Mouse (Mus musculus): ENCODE data around the gene Mapk12. TPM values are rescaled to one million over a fixed set of nuclear protein-coding genes. Genes with fewer than 3 reads are reported as not detected.

Gene Mapk12
- polyA plus RNA-seq (2016; fragmentation: Nextera tagmentation; extraction: Ambion mirVana): 25.4 and 26.4 TPM in 2 replicates

- H3K9me3 ChIP-seq: no peaks in the 10 kb centered on the region
- peaks cover 69% of the 10 kb centered on the region for H3K27me3 ChIP-seq (ENCODE audit: insufficient read depth, poor library complexity, severe bottlenecking)
- peak within 1 kb of the TSS; percentile 67 for H3K4me3 ChIP-seq
- peaks cover 46% of the 10 kb centered on the region for H3K4me1 ChIP-seq
- H3K36me3 ChIP-seq: 0 out of 2 replicates have a peak, but pooled peaks cover 4% of the 10 kb centered on the region
- WGBS: under 1% methylated on average over 21 of the region's 21 CpGs
- peak; percentile 86 for DNase-seq (ENCODE audit: low spot score)
- peak within 1 kb of the TSS; percentile 85 for H3K27ac ChIP-seq
Measured at GRCm38 (mm10) chr15:89140659-89141252, at the start of gene Mapk12. TSS of gene Mapk12 (minus strand) at chr15:89140703.

- Histone ChIP-seq H3K4me3 (no peak overlapping the region), H3K9me3 (no peaks in the 10 kb centered on the region), H3K36me3 (peaks cover 49% of the 10 kb centered on the region), H3K27ac (no peak overlapping the region), H3K4me1 (peaks cover 26% of the 10 kb centered on the region), H3K27me3 (ENCODE audit: insufficient read depth, poor library complexity, severe bottlenecking) (no peaks in the 10 kb centered on the region)
- WGBS: 88% methylated on average over 5 of the region's 5 CpGs
- no peak for DNase-seq (ENCODE audit: low spot score)
Measured at GRCm38 (mm10) chr15:89184937-89185227, 44.4 kb upstream of the Mapk12 start.

- DNase-seq (ENCODE audit: low spot score): no peak
- Histone ChIP-seq H3K4me3 (no peak overlapping the region), H3K27ac (no peak overlapping the region), H3K4me1 (peaks cover 31% of the 10 kb centered on the region), H3K36me3 (peaks cover 45% of the 10 kb centered on the region), H3K9me3 (no peaks in the 10 kb centered on the region), H3K27me3 (ENCODE audit: insufficient read depth, poor library complexity, severe bottlenecking) (no peaks in the 10 kb centered on the region)
- WGBS: 67% methylated on average over 5 of the region's 5 CpGs
Measured at GRCm38 (mm10) chr15:89184141-89184936, 43.8 kb upstream of the Mapk12 start.

GRCm38 (mm10) chr15:89182842-89183241 is 42.3 kb upstream of the Mapk12 start:
- H3K27ac ChIP-seq: peak overlapping the region; percentile 93; the same call in 1 of the 2 replicates
- peaks cover 46% of the 10 kb centered on the region for H3K4me1 ChIP-seq
- 74% methylated on average over 5 of the region's 5 CpGs for WGBS
- peaks cover 30% of the 10 kb centered on the region for H3K36me3 ChIP-seq
- H3K9me3 ChIP-seq: no peaks in the 10 kb centered on the region
- no peak for DNase-seq (ENCODE audit: low spot score)
- no peaks in the 10 kb centered on the region for H3K27me3 ChIP-seq (ENCODE audit: insufficient read depth, poor library complexity, severe bottlenecking)
- H3K4me3 ChIP-seq: no peak overlapping the region

GRCm38 (mm10) chr15:89182328-89182741 is 41.8 kb upstream of the Mapk12 start:
- 18% methylated on average over 6 of the region's 6 CpGs for WGBS
- DNase-seq (ENCODE audit: low spot score): no peak
- no peak overlapping the region for H3K4me3 ChIP-seq

GRCm38 (mm10) chr15:89181561-89182270 is 41.2 kb upstream of the Mapk12 start:
- H3K27ac ChIP-seq: peak overlapping the region; percentile 93

More at GRCm38 (mm10) chr15:89182328-89182741, 41.8 kb upstream of the Mapk12 start:
- Histone ChIP-seq H3K36me3 (peaks cover 28% of the 10 kb centered on the region), H3K27ac (peak overlapping the region; percentile 93; the same call in 1 of the 2 replicates), H3K9me3 (no peaks in the 10 kb centered on the region), H3K4me1 (peaks cover 51% of the 10 kb centered on the region), H3K27me3 (ENCODE audit: insufficient read depth, poor library complexity, severe bottlenecking) (no peaks in the 10 kb centered on the region)

GRCm38 (mm10) chr15:89180571-89181229 is 40.2 kb upstream of the Mapk12 start, which contains the start of gene Plxnb2:
TSS of gene Plxnb2 (minus strand) at chr15:89180788.
- no peaks in the 10 kb centered on the region for H3K9me3 ChIP-seq

More at GRCm38 (mm10) chr15:89181561-89182270, 41.2 kb upstream of the Mapk12 start:
- H3K27me3 ChIP-seq (ENCODE audit: insufficient read depth, poor library complexity, severe bottlenecking): no peaks in the 10 kb centered on the region
- peaks cover 57% of the 10 kb centered on the region for H3K4me1 ChIP-seq
- WGBS: 63% methylated on average over 10 of the region's 10 CpGs
- peaks cover 22% of the 10 kb centered on the region for H3K36me3 ChIP-seq
- DNase-seq (ENCODE audit: low spot score): no peak
- H3K4me3 ChIP-seq: peak overlapping the region; percentile 87; the same call in 1 of the 2 replicates
- no peaks in the 10 kb centered on the region for H3K9me3 ChIP-seq

GRCm38 (mm10) chr15:89180081-89180541 is 39.6 kb upstream of the Mapk12 start:
- peak overlapping the region; percentile 87 for H3K4me3 ChIP-seq
- H3K4me1 ChIP-seq: peaks cover 73% of the 10 kb centered on the region
- 0 out of 2 replicates have a peak, but pooled peaks cover 6% of the 10 kb centered on the region for H3K36me3 ChIP-seq
- 1% methylated on average over 26 of the region's 26 CpGs for WGBS
- H3K9me3 ChIP-seq: no peaks in the 10 kb centered on the region
- peak overlapping the region; percentile 93 for H3K27ac ChIP-seq
- no peak for DNase-seq (ENCODE audit: low spot score)
- no peaks in the 10 kb centered on the region for H3K27me3 ChIP-seq (ENCODE audit: insufficient read depth, poor library complexity, severe bottlenecking)

More at GRCm38 (mm10) chr15:89180571-89181229, 40.2 kb upstream of the Mapk12 start, which contains the start of gene Plxnb2:
- under 1% methylated on average over 57 of the region's 72 CpGs for WGBS
- Histone ChIP-seq H3K4me3 (peak within 1 kb of the TSS; percentile 87), H3K36me3 (peaks cover 12% of the 10 kb centered on the region), H3K27me3 (ENCODE audit: insufficient read depth, poor library complexity, severe bottlenecking) (no peaks in the 10 kb centered on the region), H3K27ac (peak within 1 kb of the TSS; percentile 93), H3K4me1 (peaks cover 67% of the 10 kb centered on the region)
- peak; percentile 92 for DNase-seq (ENCODE audit: low spot score)

GRCm38 (mm10) chr15:89179630-89179964 is 39.1 kb upstream of the Mapk12 start:
- no peaks in the 10 kb centered on the region for H3K27me3 ChIP-seq (ENCODE audit: insufficient read depth, poor library complexity, severe bottlenecking)
- WGBS: 8% methylated on average over 6 of the region's 6 CpGs
- 0 out of 2 replicates have a peak, but pooled peaks cover 4% of the 10 kb centered on the region for H3K36me3 ChIP-seq
- DNase-seq (ENCODE audit: low spot score): no peak
- H3K9me3 ChIP-seq: no peaks in the 10 kb centered on the region
- peak overlapping the region; percentile 87 for H3K4me3 ChIP-seq
- peak overlapping the region; percentile 93 for H3K27ac ChIP-seq
- peaks cover 78% of the 10 kb centered on the region for H3K4me1 ChIP-seq

- DNase-seq (ENCODE audit: low spot score): peak; percentile 92
- Histone ChIP-seq H3K4me3 (peak overlapping the region; percentile 87), H3K27me3 (ENCODE audit: insufficient read depth, poor library complexity, severe bottlenecking) (no peaks in the 10 kb centered on the region), H3K36me3 (no peaks in the 10 kb centered on the region), H3K27ac (peak overlapping the region; percentile 93), H3K9me3 (no peaks in the 10 kb centered on the region), H3K4me1 (peaks cover 81% of the 10 kb centered on the region)
- 3% methylated on average over 16 of the region's 16 CpGs for WGBS
Measured at GRCm38 (mm10) chr15:89178954-89179629, 38.6 kb upstream of the Mapk12 start.

- Histone ChIP-seq H3K27ac (peak overlapping the region; percentile 93), H3K9me3 (no peaks in the 10 kb centered on the region), H3K27me3 (ENCODE audit: insufficient read depth, poor library complexity, severe bottlenecking) (no peaks in the 10 kb centered on the region), H3K4me3 (peak overlapping the region; percentile 87), H3K36me3 (no peaks in the 10 kb centered on the region), H3K4me1 (peaks cover 86% of the 10 kb centered on the region)
- WGBS: 69% methylated on average over 7 of the region's 7 CpGs
- no peak for DNase-seq (ENCODE audit: low spot score)
Measured at GRCm38 (mm10) chr15:89178260-89178860, 37.9 kb upstream of the Mapk12 start.

Measured in heart, embryonic 10.5 days (tissue).